Mouse (Mus musculus) forebrain, postnatal 0 days (tissue): Measurements from ENCODE around the gene Nsg1. TPM values are rescaled to one million over a fixed set of nuclear protein-coding genes. Genes with fewer than 3 reads are reported as not detected.

Experiments used
- ATAC-seq: fragments of 200-750 bp; cut with Nextera tagmentation; 2 replicates; pipeline ENCODE4 v1.8.0; 2017; ENCODE audit warnings: mild to moderate bottlenecking, moderate library complexity
- DNase-seq: peaks from one replicate; pipeline ENCODE4 v3.0.0-alpha.2; 2015
- H3K27ac ChIP-seq: fragments of 300-500 bp; sonication (generic); 2 replicates; pipeline ENCODE4 v1.5.1; 2014; ENCODE audit warnings: low read depth, mild to moderate bottlenecking, antibody characterized with exemption, low read length, moderate library complexity, mixed read lengths
- H3K27me3 ChIP-seq: fragments of 300-500 bp; sonication (generic); 2 replicates; pipeline ENCODE4 v1.6.1; 2014; ENCODE audit warnings: mild to moderate bottlenecking, low read length, mixed read lengths; ENCODE audit not compliant: insufficient read depth
- H3K36me3 ChIP-seq: fragments of 300-500 bp; sonication (generic); 2 replicates; pipeline ENCODE4 v1.6.1; 2014; ENCODE audit warnings: mild to moderate bottlenecking, moderate library complexity; ENCODE audit not compliant: insufficient read depth
- H3K4me1 ChIP-seq: fragments of 300-500 bp; sonication (generic); 2 replicates; pipeline ENCODE4 v1.6.1; 2014; ENCODE audit warnings: antibody characterized with exemption; ENCODE audit not compliant: insufficient read depth
- H3K4me2 ChIP-seq: fragments of 300-500 bp; sonication (generic); 2 replicates; pipeline ENCODE4 v1.6.1; 2014; ENCODE audit warnings: low read depth, mild to moderate bottlenecking, moderate library complexity
- H3K4me3 ChIP-seq: fragments of 300-500 bp; sonication (generic); 2 replicates; pipeline ENCODE4 v1.5.1; 2014; ENCODE audit warnings: low read depth, low read length, mixed read lengths
- H3K9ac ChIP-seq: fragments of 300-500 bp; sonication (generic); 2 replicates; pipeline ENCODE4 v1.6.1; 2014; ENCODE audit warnings: mild to moderate bottlenecking
- H3K9me3 ChIP-seq: fragments of 300-500 bp; sonication (generic); 2 replicates; pipeline ENCODE4 v1.6.1; 2016; ENCODE audit warnings: low read length
- CTCF ChIP-seq: sonication (generic); IDR thresholded peaks from 2 replicates; pipeline ENCODE4 v1.5.1; 2016; ENCODE audit warnings: antibody characterized with exemption, control low read depth, low read depth
- WGBS: fragments of 180-500 bp; shearing (Covaris S2); extraction: QIAGEN DNeasy Blood & Tissue Kit; methylation state at CpG from one replicate; pipeline ENCODE4 v1.1.7; 2014; 5-methylcytosine and 5-hydroxymethylcytosine counted together
- polyA plus RNA-seq: library from polyadenylated mRNA; unstranded; fragments of >200 nt; fragmentation: Nextera tagmentation; extraction: Ambion mirVana; gene quantifications from 2 replicates; pipeline ENCODE4 v1.2.1, GENCODE M21; 2015
- total RNA-seq: library from RNA; depleted of rRNA; stranded (reverse); fragments of >200 nt; gene quantifications from 2 replicates; pipeline ENCODE4 v1.2.3, GENCODE M21; 2014

Nsg1 gene
- total and polyA plus RNA-seq, 2 experiments from 2014 or later, result 1,532 to 1,970 TPM

DNA sequence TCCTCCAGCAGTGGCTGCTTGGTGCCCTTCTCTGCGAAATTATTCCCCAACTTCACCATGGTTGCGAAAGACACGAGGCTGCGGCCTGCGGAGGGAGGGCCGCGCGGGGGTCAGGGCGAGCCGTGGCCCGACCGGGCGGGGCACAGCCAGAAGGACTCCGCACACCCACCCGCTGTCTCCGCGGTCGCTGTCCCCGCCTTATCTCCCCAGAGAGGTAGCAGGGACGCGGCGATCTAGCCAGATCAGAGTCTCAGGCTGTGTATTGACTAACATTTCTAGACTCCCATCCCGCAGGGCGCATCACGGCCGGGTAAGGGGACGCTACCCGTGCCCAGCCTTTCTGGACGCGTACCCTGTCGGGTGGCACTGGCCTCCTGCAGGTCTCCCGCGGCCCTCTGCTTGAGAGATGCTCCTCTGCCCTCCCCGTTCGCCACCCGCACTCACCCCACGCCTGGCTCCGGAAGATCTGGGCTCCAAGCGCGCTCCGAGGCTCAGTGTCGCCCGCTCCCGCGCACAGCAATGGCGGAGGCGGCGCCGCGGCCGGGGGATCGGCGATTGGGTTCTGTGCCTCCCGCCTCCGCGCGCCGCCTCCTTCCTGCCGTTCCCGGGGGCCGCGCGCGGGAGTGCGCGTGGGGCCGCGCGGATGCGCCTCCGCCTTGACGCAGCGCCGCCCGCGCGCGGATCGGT is 617 bp downstream of the Nsg1 start:
- no peak for TF ChIP-seq CTCF
- 3% methylated on average over 76 of the region's 79 CpGs for WGBS
- Histone ChIP-seq H3K9me3 (no peaks in the 10 kb centered on the region), H3K4me1 (peaks cover 33% of the 10 kb centered on the region), H3K4me3 (peak overlapping the region; percentile 89), H3K36me3 (peaks cover 34% of the 10 kb centered on the region), H3K9ac (peak overlapping the region; percentile 100), H3K4me2 (peak overlapping the region; percentile 90), H3K27me3 (no peaks in the 10 kb centered on the region), H3K27ac (peak overlapping the region; percentile 99)
- DNase-seq (peak; percentile 96), ATAC-seq (peak; percentile 88)

DNA sequence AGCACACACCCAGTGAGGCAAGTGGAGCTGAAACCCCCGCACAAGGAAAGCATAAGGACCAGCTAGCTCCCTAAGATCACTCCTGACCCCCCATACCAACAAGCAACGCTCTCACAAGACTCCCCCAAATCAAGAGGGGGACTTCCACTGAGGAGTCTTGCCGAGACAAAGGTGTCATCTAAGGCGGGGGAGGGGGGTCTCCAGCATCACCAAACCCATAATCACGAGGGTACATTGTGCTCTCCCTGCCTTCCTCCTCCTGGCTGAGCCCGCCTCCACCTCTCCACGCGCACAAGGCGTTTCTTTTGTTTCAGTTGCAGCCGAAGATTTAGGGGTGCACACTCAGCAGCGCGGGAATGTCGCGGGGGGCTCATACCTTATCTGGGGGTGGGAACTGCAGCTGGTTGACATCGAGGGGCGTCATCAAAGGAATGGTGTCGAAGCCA is 1.2 kb downstream of the Nsg1 start:
- Histone ChIP-seq H3K9me3 (no peaks in the 10 kb centered on the region), H3K4me3 (peak overlapping the region; percentile 89), H3K27me3 (no peaks in the 10 kb centered on the region), H3K27ac (peak overlapping the region; percentile 99), H3K9ac (peak overlapping the region; percentile 100), H3K36me3 (peaks cover 40% of the 10 kb centered on the region), H3K4me1 (peaks cover 39% of the 10 kb centered on the region), H3K4me2 (peak overlapping the region; percentile 90)
- DNase-seq (peak; percentile 88), ATAC-seq (peak; percentile 74)
- TF ChIP-seq CTCF, result no peak
- under 1% methylated on average over 17 of the region's 17 CpGs for WGBS

DNA sequence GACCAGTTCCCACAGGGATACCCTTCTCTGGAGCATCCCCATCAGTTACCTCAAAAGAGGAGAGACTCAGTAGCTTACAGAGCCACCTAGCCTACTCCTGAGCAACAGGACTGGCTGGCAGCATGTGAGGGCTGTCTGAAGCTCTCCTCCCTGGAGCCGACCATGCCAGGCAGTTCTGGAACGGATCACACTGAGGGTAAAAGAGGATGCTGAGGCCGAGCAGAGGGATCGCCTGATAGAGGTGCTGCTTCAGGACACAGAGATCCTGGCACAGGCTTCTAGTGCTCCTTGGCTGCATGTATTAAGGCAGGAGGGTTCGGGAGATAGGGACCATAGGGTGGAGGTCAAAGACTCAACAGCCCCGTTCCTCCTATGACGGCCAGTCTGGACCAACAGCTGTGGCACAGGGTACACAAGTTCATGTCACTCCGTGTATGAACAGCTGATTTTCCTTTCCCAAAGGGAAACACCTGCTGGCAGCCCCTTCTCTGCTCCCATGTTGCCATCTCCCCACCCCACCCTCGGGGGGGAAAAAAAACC is 2.2 kb downstream of the Nsg1 start:
- Histone ChIP-seq H3K4me1 (peaks cover 45% of the 10 kb centered on the region), H3K36me3 (peaks cover 49% of the 10 kb centered on the region), H3K9ac (peak overlapping the region; percentile 100), H3K4me3 (peak overlapping the region; percentile 89), H3K9me3 (no peaks in the 10 kb centered on the region), H3K27me3 (no peaks in the 10 kb centered on the region), H3K4me2 (peak overlapping the region; percentile 90), H3K27ac (peak overlapping the region; percentile 99)
- 18% methylated on average over 9 of the region's 9 CpGs for WGBS
- no peak for TF ChIP-seq CTCF
- DNase-seq (no peak), ATAC-seq (no peak)

DNA sequence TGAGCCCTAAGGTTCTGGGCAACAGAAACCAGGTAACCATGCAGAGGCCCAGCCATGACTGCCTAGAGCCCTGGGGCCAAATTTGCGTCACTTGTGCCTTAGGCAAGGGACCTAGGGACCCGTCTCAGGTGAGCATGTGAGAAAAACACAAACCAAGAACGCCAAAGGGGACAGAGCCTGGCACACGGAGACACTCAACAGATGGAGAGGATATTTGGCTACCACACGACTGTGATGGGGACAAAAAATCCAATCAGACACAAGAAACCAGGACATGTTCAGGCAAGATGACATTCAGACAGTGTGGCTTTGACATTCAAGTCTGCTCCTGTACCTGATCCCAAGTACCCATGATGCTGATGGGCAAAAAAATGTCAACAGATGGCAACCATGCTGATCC is 6.1 kb downstream of the Nsg1 start:
- Histone ChIP-seq H3K4me2 (peak overlapping the region; percentile 23), H3K27me3 (no peaks in the 10 kb centered on the region), H3K27ac (no peak overlapping the region), H3K9ac (no peak overlapping the region; the same call in 1 of the 2 replicates), H3K4me1 (peaks cover 48% of the 10 kb centered on the region), H3K9me3 (no peaks in the 10 kb centered on the region), H3K4me3 (no peak overlapping the region), H3K36me3 (peaks cover 85% of the 10 kb centered on the region)
- DNase-seq, result no peak
- WGBS, result 74% methylated on average over 5 of the region's 5 CpGs
- no peak for ATAC-seq
- no peak for TF ChIP-seq CTCF

DNA sequence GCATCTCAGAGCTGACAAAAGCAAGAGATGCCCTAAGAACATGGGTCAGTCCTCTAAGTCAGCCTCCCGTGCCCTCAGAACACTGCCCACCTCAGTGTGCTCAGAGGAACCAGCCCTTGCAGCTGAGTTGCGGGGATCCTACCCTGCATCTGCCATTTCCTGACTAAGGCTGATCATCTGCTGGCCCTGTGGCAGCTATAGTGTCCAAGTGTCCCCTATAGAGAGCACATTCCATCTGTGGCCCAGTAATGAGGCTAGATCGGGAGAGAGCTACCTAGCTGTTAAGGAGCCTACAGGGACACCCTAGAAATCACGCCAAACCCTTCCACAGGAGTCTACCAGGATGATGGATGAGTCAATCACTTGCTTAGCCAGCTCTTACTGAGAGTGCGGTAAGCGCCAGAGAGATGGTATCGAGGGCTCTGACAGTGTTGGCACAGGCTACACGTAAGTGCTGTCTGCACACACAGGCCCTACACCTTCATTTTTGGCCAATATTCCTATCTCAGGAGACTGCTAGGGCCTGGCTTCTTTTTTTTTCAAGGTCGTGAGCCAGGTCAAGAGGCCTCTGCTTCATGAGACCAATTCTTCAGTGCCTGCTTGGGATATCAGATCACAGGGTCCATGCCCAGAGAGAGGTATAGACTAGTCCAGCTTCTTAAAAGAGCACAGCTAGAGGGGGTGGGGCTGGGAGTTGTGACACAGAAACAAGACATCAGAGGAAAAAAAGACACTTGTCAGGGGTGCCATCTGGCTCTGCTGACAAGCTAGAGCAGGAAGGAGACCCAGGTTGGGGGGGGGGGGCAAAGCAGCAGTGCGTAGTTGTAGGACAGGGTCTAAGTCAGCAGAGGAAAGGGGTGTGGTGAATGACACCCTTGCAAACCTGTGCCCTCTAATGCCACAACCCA is 7.3 kb downstream of the Nsg1 start:
- no peak for DNase-seq
- Histone ChIP-seq H3K9ac (peak overlapping the region; percentile 22; the same call in 1 of the 2 replicates), H3K27me3 (no peaks in the 10 kb centered on the region), H3K27ac (no peak overlapping the region), H3K4me3 (no peak overlapping the region), H3K4me1 (peaks cover 48% of the 10 kb centered on the region), H3K4me2 (peak overlapping the region; percentile 23; the same call in 1 of the 2 replicates), H3K36me3 (peaks cover 95% of the 10 kb centered on the region), H3K9me3 (no peaks in the 10 kb centered on the region)
- 76% methylated on average over 9 of the region's 10 CpGs for WGBS
- ATAC-seq, result peak; percentile 23; the same call in 1 of the 2 replicates
- no peak for TF ChIP-seq CTCF

DNA sequence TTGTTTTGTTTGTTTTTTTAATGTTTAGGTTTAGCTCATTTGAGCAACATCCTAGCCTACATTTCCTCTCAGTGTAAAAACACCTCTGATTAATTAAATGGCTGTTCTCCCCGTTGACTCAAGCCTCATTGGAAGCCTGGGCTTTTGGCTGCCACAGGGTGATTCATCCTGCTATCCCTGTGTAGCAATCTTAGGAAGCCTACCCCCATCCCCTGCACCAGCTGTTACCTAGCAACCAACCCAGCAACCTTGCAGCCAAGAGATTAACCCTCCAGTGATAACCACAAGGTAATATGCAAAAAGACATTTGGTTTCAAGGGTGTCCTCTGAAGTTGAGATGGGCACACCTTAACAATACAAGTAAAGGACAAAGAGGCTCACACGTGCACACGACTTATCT is 8.4 kb downstream of the Nsg1 start:
- no peak overlapping the region; the same call in 1 of the 2 replicates for H3K9ac ChIP-seq
- H3K36me3 ChIP-seq, result peaks cover 95% of the 10 kb centered on the region
- no peak for TF ChIP-seq CTCF
- H3K4me2 ChIP-seq, result peak overlapping the region; percentile 23; the same call in 1 of the 2 replicates
- no peak overlapping the region; the same call in 1 of the 2 replicates for H3K4me3 ChIP-seq
- H3K27me3 ChIP-seq, result no peaks in the 10 kb centered on the region
- peaks cover 37% of the 10 kb centered on the region for H3K4me1 ChIP-seq
- no peaks in the 10 kb centered on the region for H3K9me3 ChIP-seq
- no peak overlapping the region for H3K27ac ChIP-seq
- ATAC-seq (peak; percentile 61), DNase-seq (no peak)
- WGBS, result 42% methylated on average over 3 of the region's 3 CpGs
